Mouse (Mus musculus) CH12.LX (cell line): Measurements from ENCODE around the gene Tigd3. TPM values are rescaled to one million over a fixed set of nuclear protein-coding genes. Genes with fewer than 3 reads are reported as not detected.

Experiments used
- DNase-seq: peaks from one replicate; pipeline ENCODE4 v3.0.0-alpha.2; 2013; ENCODE audit errors: extremely low read depth
- H3K27ac ChIP-seq: 2 replicates; pipeline ENCODE4 v1.5.1; 2012; ENCODE audit warnings: low read depth, mild to moderate bottlenecking, control low read depth, moderate library complexity; ENCODE audit not compliant: insufficient read depth
- H3K27me3 ChIP-seq: replicated peaks from 2 replicates; pipeline ENCODE3; 2012; ENCODE audit warnings: inconsistent platforms
- H3K36me3 ChIP-seq, 2 experiments: replicated peaks in 1 of 2; 2 replicates each; pipeline versions ENCODE3 to v1.6.1; 2012; ENCODE audit warnings: inconsistent platforms in 1 of 2, low read length in 1 of 2, mild to moderate bottlenecking in 1 of 2, mixed read lengths in 1 of 2, moderate library complexity in 1 of 2; ENCODE audit not compliant: control insufficient read depth in 1 of 2, insufficient read depth in 1 of 2
- H3K4me1 ChIP-seq, 2 experiments: 2 replicates each; pipeline ENCODE4 v1.6.1; 2012; ENCODE audit warnings: inconsistent platforms in 1 of 2, moderate library complexity in 1 of 2; ENCODE audit not compliant: insufficient read depth in 2 of 2, control insufficient read depth in 1 of 2
- H3K4me2 ChIP-seq: 2 replicates; pipeline ENCODE4 v1.6.1; 2012; ENCODE audit warnings: low read depth, mild to moderate bottlenecking, control low read depth; ENCODE audit not compliant: poor library complexity, insufficient read depth, severe bottlenecking
- H3K4me3 ChIP-seq, 3 experiments: fragments of 150-350 bp in 1 of 3; sonication (generic) in 1 of 3; replicated peaks in 1 of 3; 2 replicates each; pipeline versions ENCODE3 to v1.5.1; 2011 to 2012; ENCODE audit warnings: low read depth in 2 of 3, low read length in 2 of 3, mild to moderate bottlenecking in 2 of 3, moderate library complexity in 2 of 3, control low read depth in 1 of 3, improper control_type of control experiment in 1 of 3, inconsistent platforms in 1 of 3, mixed read lengths in 1 of 3; ENCODE audit not compliant: poor library complexity in 1 of 3
- H3K79me2 ChIP-seq: replicated peaks from 2 replicates; pipeline ENCODE4 v1.6.1; 2012; ENCODE audit warnings: mild to moderate bottlenecking, moderate library complexity; ENCODE audit not compliant: control insufficient read depth, poor library complexity, insufficient read depth, severe bottlenecking; ENCODE audit errors: extremely low read depth
- H3K9ac ChIP-seq: 2 replicates; pipeline ENCODE4 v1.6.1; 2012; ENCODE audit warnings: low read depth, mild to moderate bottlenecking, control low read depth, moderate library complexity; ENCODE audit not compliant: insufficient read depth
- H3K9me3 ChIP-seq: replicated peaks from 2 replicates; pipeline ENCODE3; 2012; ENCODE audit warnings: low read length, inconsistent platforms, mixed read lengths
- BHLHE40 ChIP-seq: IDR thresholded peaks from 2 replicates; pipeline ENCODE4 v1.6.1; 2011; ENCODE audit warnings: mild to moderate bottlenecking, low read depth, low read length, improper control_type of control experiment
- CHD1 ChIP-seq: IDR thresholded peaks from 2 replicates; pipeline ENCODE4 v1.6.1; 2012; ENCODE audit warnings: low read depth, low read length, improper control_type of control experiment, inconsistent platforms
- CHD2 ChIP-seq: IDR thresholded peaks from 2 replicates; pipeline ENCODE4 v1.6.1; 2011; ENCODE audit warnings: low read length, improper control_type of control experiment
- ELF1 ChIP-seq: IDR thresholded peaks from 2 replicates; pipeline ENCODE4 v1.6.1; 2014; ENCODE audit warnings: low read depth, mild to moderate bottlenecking, inconsistent platforms, low read length, improper control_type of control experiment
- EP300 ChIP-seq: IDR thresholded peaks from 2 replicates; pipeline ENCODE4 v1.6.1; 2011; ENCODE audit warnings: low read length, improper control_type of control experiment
- GABPA ChIP-seq: IDR thresholded peaks from 2 replicates; pipeline ENCODE4 v1.6.1; 2012; ENCODE audit warnings: low read depth, low read length, improper control_type of control experiment, inconsistent platforms; ENCODE audit not compliant: insufficient replicate concordance
- HCFC1 ChIP-seq: IDR thresholded peaks from 2 replicates; pipeline ENCODE4 v1.6.1; 2012; ENCODE audit warnings: low read depth, mild to moderate bottlenecking, inconsistent platforms, low read length, improper control_type of control experiment
- IRF4 ChIP-seq: IDR thresholded peaks from 2 replicates; pipeline ENCODE4 v1.6.1; 2014; ENCODE audit warnings: low read depth, mild to moderate bottlenecking, inconsistent platforms, low read length, improper control_type of control experiment
- JUN ChIP-seq: IDR thresholded peaks from 2 replicates; pipeline ENCODE4 v1.6.1; 2011; ENCODE audit warnings: low read depth, mild to moderate bottlenecking, low read length, improper control_type of control experiment, moderate library complexity; ENCODE audit not compliant: insufficient read depth
- KAT2A ChIP-seq: IDR thresholded peaks from 2 replicates; pipeline ENCODE4 v1.6.1; 2012; ENCODE audit warnings: low read length, improper control_type of control experiment, inconsistent platforms; ENCODE audit not compliant: insufficient replicate concordance
- MAX ChIP-seq: IDR thresholded peaks from 2 replicates; pipeline ENCODE4 v1.6.1; 2011; ENCODE audit warnings: low read length, improper control_type of control experiment
- MAZ ChIP-seq: IDR thresholded peaks from 2 replicates; pipeline ENCODE4 v1.6.1; 2012; ENCODE audit warnings: low read depth, mild to moderate bottlenecking, inconsistent platforms, low read length, improper control_type of control experiment, moderate library complexity
- MEF2A ChIP-seq: IDR thresholded peaks from 2 replicates; pipeline ENCODE4 v1.6.1; 2014; ENCODE audit warnings: low read depth, mild to moderate bottlenecking, inconsistent platforms, low read length, improper control_type of control experiment, borderline replicate concordance
- MXI1 ChIP-seq: IDR thresholded peaks from 2 replicates; pipeline ENCODE4 v1.6.1; 2011; ENCODE audit warnings: mild to moderate bottlenecking, low read depth, low read length, improper control_type of control experiment
- MYC ChIP-seq: IDR thresholded peaks from 2 replicates; pipeline ENCODE4 v1.6.1; 2011; ENCODE audit warnings: low read depth, mild to moderate bottlenecking, improper control_type of control experiment, low read length
- NELFE ChIP-seq: IDR thresholded peaks from 2 replicates; pipeline ENCODE4 v1.6.1; 2011; ENCODE audit warnings: low read depth, low read length, improper control_type of control experiment
- NRF1 ChIP-seq: IDR thresholded peaks from 2 replicates; pipeline ENCODE4 v1.6.1; 2014; ENCODE audit warnings: low read depth, mild to moderate bottlenecking, inconsistent platforms, low read length, improper control_type of control experiment, moderate library complexity
- PAX5 ChIP-seq: IDR thresholded peaks from 2 replicates; pipeline ENCODE4 v1.6.1; 2012; ENCODE audit warnings: low read length, inconsistent platforms, mixed read lengths
- POLR2A ChIP-seq: IDR thresholded peaks from 2 replicates; pipeline ENCODE4 v1.6.1; 2011; ENCODE audit warnings: low read depth, mild to moderate bottlenecking, improper control_type of control experiment, low read length
- POLR2AphosphoS2 ChIP-seq: IDR thresholded peaks from 2 replicates; pipeline ENCODE4 v1.6.1; 2011; ENCODE audit warnings: low read depth, low read length, improper control_type of control experiment
- RAD21 ChIP-seq: IDR thresholded peaks from 2 replicates; pipeline ENCODE4 v1.6.1; 2011; ENCODE audit warnings: low read depth, mild to moderate bottlenecking, low read length, improper control_type of control experiment, moderate library complexity
- RCOR1 ChIP-seq: conservative IDR thresholded peaks from 2 replicates; pipeline ENCODE4 v1.6.1; 2012; ENCODE audit warnings: low read depth, mild to moderate bottlenecking, inconsistent platforms, low read length, improper control_type of control experiment
- SIN3A ChIP-seq: IDR thresholded peaks from 2 replicates; pipeline ENCODE4 v1.6.1; 2012; ENCODE audit warnings: low read length, improper control_type of control experiment, inconsistent platforms
- SMC3 ChIP-seq: IDR thresholded peaks from 2 replicates; pipeline ENCODE4 v1.6.1; 2011; ENCODE audit warnings: low read depth, low read length, improper control_type of control experiment
- TCF12 ChIP-seq: IDR thresholded peaks from 2 replicates; pipeline ENCODE4 v1.6.1; 2014; ENCODE audit warnings: low read depth, mild to moderate bottlenecking, inconsistent platforms, low read length, improper control_type of control experiment
- UBTF ChIP-seq: IDR thresholded peaks from 2 replicates; pipeline ENCODE4 v1.6.1; 2012; ENCODE audit warnings: low read depth, mild to moderate bottlenecking, inconsistent platforms, low read length, improper control_type of control experiment, moderate library complexity
- USF2 ChIP-seq: conservative IDR thresholded peaks from 2 replicates; pipeline ENCODE4 v1.6.1; 2011; ENCODE audit warnings: low read depth, low read length, improper control_type of control experiment
- ZKSCAN1 ChIP-seq: IDR thresholded peaks from 2 replicates; pipeline ENCODE4 v1.6.1; 2012; ENCODE audit warnings: low read depth, inconsistent platforms, low read length, improper control_type of control experiment, borderline replicate concordance
- ZMIZ1 ChIP-seq: IDR thresholded peaks from 2 replicates; pipeline ENCODE4 v1.6.1; 2012; ENCODE audit warnings: low read depth, mild to moderate bottlenecking, inconsistent platforms, low read length, improper control_type of control experiment
- ZNF384 ChIP-seq: IDR thresholded peaks from 2 replicates; pipeline ENCODE4 v1.6.1; 2012; ENCODE audit warnings: low read depth, low read length, improper control_type of control experiment, inconsistent platforms
- dilution Hi-C: fragments of 300-500 bp; cut with MboI; formaldehyde crosslinking; loops from 2 replicates; pipeline ENCODE4 v1.14.3; 2020; ENCODE audit warnings: low sequenced_read_pairs; ENCODE audit not compliant: extremely low pct_unique_long_range_greater_than_20kb, extremely low pct_ligation_motif_present
- in situ Hi-C: fragments of 300-500 bp; cut with MboI; formaldehyde crosslinking; loops from 3 replicates; pipeline ENCODE4 v1.14.3; 2019; ENCODE audit warnings: low sequenced_read_pairs, low pct_ligation_motif_present, low pct_unique_long_range_greater_than_20kb, mixed read lengths
- polyA plus RNA-seq: library from polyadenylated mRNA; unstranded; fragments of >175 nt; gene quantifications from 2 replicates; pipeline ENCODE4 v1.2.1, GENCODE M21; 2012; ENCODE audit warnings: low read depth; ENCODE audit not compliant: insufficient read length
- total RNA-seq, 2 experiments: library from RNA; depleted of rRNA; stranded (reverse); fragments of 300-350 nt in 1 of 2; fragments of >200 nt in 1 of 2; gene quantifications; 2 replicates each; pipeline ENCODE4 v1.2.3; 2012 to 2014

Gene Tigd3
- total and polyA plus RNA-seq, 3 experiments, result 0.67 to 1.6 (median 1.4) TPM

DNA sequence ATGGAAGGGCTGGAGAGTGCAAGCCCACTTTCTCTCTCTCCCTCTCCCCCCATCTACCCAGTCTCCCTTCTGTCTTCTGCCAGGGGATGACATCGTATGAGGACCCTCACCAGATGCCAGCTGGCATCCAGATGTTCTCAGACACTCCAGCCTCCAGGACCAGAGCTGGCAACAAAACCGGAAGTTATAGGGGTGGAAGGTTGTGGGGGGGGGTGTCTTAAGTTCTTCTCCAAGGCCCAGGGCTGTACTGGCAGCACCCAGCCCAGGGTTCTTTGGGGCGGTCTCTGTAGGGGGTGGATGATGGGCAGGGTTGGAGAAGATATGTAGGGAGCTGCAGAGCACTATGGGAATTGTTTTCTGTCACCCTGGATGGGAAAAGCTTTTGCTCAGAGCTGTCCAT is 34.6 kb upstream of the Tigd3 start:
- dilution Hi-C loops (no loop called here), in situ Hi-C loops (no loop called here)
- Histone ChIP-seq H3K4me3 (no peak overlapping the region), H3K4me2 (no peak overlapping the region), H3K36me3 (no peaks in the 10 kb centered on the region), H3K9me3 (no peaks in the 10 kb centered on the region), H3K4me1 (peaks cover 19 to 54% of the 10 kb centered on the region in 2 experiments), H3K27ac (no peak overlapping the region), H3K27me3 (peaks cover 7% of the 10 kb centered on the region), H3K79me2 (no peaks in the 10 kb centered on the region), H3K9ac (no peak overlapping the region)
- no peak for TF ChIP-seq ELF1
- no peak for TF ChIP-seq HCFC1
- TF ChIP-seq IRF4, result no peak
- TF ChIP-seq UBTF, result no peak
- no peak for TF ChIP-seq CHD1
- no peak for TF ChIP-seq GABPA
- TF ChIP-seq USF2, result no peak
- TF ChIP-seq NELFE, result no peak
- DNase-seq, result no peak

- peaks cover 19 to 55% of the 10 kb centered on the region in 2 experiments for H3K4me1 ChIP-seq
Observed at GRCm38 (mm10) chr19:5928104-5928503, 34.2 kb upstream of the Tigd3 start.

GRCm38 (mm10) chr19:5927532-5927931 is 33.6 kb upstream of the Tigd3 start:
- H3K4me1 ChIP-seq, result peaks cover 19 to 55% of the 10 kb centered on the region in 2 experiments
- H3K4me2 ChIP-seq, result no peak overlapping the region
- H3K9me3 ChIP-seq, result no peaks in the 10 kb centered on the region
- H3K79me2 ChIP-seq, result no peaks in the 10 kb centered on the region
- H3K4me3 ChIP-seq, result no peak overlapping the region
- dilution Hi-C loops (no loop called here), in situ Hi-C loops (no loop called here)
- no peak overlapping the region for H3K9ac ChIP-seq
- H3K27me3 ChIP-seq, result peaks cover 7% of the 10 kb centered on the region
- no peaks in the 10 kb centered on the region for H3K36me3 ChIP-seq
- no peak for DNase-seq
- H3K27ac ChIP-seq, result no peak overlapping the region
- TF ChIP-seq CHD1, result no peak
- TF ChIP-seq RAD21, result no peak
- TF ChIP-seq HCFC1, result no peak
- TF ChIP-seq SIN3A, result no peak
- no peak for TF ChIP-seq ELF1
- no peak for TF ChIP-seq POLR2AphosphoS2
- no peak for TF ChIP-seq UBTF
- TF ChIP-seq ZNF384, result no peak
- TF ChIP-seq ZKSCAN1, result no peak
- TF ChIP-seq NRF1, result no peak
- no peak for TF ChIP-seq EP300
- TF ChIP-seq MYC, result no peak
- no peak for TF ChIP-seq USF2
- no peak for TF ChIP-seq RCOR1
- no peak for TF ChIP-seq MAZ
- TF ChIP-seq SMC3, result no peak
- TF ChIP-seq ZMIZ1, result no peak

More at GRCm38 (mm10) chr19:5928104-5928503, 34.2 kb upstream of the Tigd3 start:
- dilution Hi-C loops (no loop called here), in situ Hi-C loops (no loop called here)
- TF ChIP-seq UBTF (no peak), BHLHE40 (no peak), MEF2A (no peak), IRF4 (no peak), MXI1 (no peak), POLR2A (no peak), MAZ (no peak), MAX (no peak), JUN (no peak), CHD2 (no peak), KAT2A (no peak), POLR2AphosphoS2 (no peak), PAX5 (no peak), ZMIZ1 (no peak), EP300 (no peak), TCF12 (no peak), RAD21 (no peak), MYC (no peak)
- H3K36me3 ChIP-seq, result no peaks in the 10 kb centered on the region
- no peak overlapping the region for H3K4me2 ChIP-seq
- H3K27me3 ChIP-seq, result peaks cover 7% of the 10 kb centered on the region
- no peaks in the 10 kb centered on the region for H3K9me3 ChIP-seq
- H3K79me2 ChIP-seq, result no peaks in the 10 kb centered on the region
- H3K27ac ChIP-seq, result no peak overlapping the region
- no peak overlapping the region for H3K4me3 ChIP-seq
- no peak overlapping the region for H3K9ac ChIP-seq
- DNase-seq, result no peak
